Mouse (Mus musculus): ENCODE measurements around the gene Atf6.

The Atf6 gene

DNA sequence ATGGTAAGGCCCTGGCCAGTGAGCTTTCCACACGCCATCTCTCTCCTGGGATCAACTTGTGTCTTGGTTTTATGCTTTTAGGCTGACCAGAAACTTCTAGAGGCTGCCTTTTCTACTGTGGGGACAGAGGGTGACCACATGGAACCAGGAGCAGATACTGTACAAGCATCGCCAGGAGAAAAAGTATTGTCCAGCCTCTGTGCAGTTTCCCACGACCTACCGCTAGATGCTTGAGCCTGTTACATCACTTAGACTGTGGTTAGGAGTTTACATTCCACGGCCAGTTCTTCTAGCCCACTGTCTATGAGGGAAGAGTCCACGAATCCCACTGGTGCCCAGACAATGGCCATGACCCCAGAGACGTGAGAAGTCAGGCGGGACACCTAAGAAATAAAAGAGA, 166.0 kb downstream of the Atf6 start:
- no peak for TF ChIP-seq GATA4 (IDR thresholded peaks at IDR 0.05; ENCODE audit: insufficient replicate concordance, low read length)

DNA sequence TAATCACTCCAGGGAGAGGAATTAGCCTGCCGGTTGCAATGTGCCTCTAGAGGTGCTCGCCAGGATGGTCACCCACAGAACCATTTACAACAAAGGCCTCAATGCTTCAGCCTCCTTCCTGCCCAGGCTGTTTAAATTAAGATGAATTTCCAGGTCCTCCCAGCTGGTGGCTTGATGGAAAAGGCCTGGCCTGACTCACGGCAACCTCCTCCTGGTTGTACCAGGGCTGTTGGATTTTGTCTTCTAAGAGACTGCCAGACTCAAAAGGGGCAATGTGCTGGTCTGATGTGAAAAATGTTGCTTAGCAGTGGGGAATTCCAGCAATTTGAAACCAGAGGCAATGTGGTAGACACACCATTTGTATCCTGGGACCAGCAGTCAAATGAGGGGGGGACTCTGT, 166.4 kb downstream of the Atf6 start:
- no peak for TF ChIP-seq GATA4 (IDR thresholded peaks at IDR 0.05; ENCODE audit: insufficient replicate concordance, low read length)

DNA sequence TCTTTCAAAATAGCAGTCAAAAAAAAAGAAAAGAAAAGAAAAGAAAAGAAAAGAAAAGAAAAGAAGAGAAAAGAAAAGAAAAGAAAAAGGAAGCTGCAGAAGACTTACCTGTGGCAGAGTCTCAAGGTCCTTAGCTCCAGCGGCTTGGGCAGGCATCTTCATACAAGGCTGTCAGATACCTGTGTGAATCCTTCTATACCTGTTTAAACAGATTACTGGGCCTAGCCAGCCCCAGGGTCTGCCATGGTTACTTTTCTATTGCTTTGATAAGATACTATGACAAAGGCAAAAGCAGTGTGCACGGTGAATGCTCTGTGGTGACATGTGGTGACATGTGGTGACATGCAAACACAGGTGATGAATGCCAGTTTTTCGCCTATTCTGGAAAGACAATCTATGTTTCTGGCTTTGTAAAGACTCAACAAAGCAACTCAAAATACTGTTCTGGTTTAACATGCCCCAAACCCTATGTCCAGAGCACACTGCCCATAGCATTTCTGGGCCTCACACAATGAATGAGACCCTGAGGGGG, 167.0 kb downstream of the Atf6 start:
- no peak for TF ChIP-seq GATA4 (IDR thresholded peaks at IDR 0.05; ENCODE audit: insufficient replicate concordance, low read length)

DNA sequence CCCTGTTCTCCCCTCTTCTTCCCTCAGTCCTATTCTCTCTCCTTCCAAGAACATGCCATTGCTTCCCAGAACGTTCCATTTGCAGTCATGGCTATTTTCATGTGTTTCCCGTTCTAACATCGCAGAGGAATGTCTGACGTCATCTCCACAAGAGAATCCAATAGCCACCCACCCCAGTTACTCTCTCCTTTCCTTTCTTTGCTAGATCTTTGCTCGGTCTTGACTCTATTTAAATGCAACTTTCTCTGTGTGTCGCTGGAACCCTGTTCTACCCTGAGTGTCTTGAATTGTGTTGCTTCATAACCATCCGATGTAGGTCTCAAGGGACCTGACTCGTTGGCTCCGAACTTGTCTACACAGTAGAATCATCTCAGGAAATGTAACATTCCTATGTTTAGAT, 168.0 kb downstream of the Atf6 start:
- TF ChIP-seq GATA4 (IDR thresholded peaks at IDR 0.05; ENCODE audit: insufficient replicate concordance, low read length), result no peak

DNA sequence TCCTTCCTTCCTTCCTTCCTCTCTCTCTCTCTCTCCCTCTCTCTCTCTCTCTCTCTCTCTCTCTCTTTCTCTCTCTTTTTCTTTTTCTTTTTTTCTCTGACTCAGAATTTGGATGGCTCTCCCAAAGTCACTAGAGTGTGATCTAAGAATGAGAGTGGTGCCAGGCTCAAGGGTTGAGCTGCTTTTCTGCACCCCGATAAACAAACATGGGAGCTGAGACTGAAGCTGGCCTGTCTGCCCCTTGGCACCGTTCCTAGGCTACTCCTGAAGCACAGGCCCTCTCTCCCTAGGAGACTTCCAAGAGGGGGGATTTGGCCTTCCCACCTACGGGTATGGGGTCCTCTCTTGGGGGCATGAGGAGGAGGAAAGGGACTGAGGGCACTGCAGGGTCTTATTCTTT, 168.8 kb downstream of the Atf6 start:
- TF ChIP-seq GATA4 (IDR thresholded peaks at IDR 0.05; ENCODE audit: insufficient replicate concordance, low read length), result no peak

DNA sequence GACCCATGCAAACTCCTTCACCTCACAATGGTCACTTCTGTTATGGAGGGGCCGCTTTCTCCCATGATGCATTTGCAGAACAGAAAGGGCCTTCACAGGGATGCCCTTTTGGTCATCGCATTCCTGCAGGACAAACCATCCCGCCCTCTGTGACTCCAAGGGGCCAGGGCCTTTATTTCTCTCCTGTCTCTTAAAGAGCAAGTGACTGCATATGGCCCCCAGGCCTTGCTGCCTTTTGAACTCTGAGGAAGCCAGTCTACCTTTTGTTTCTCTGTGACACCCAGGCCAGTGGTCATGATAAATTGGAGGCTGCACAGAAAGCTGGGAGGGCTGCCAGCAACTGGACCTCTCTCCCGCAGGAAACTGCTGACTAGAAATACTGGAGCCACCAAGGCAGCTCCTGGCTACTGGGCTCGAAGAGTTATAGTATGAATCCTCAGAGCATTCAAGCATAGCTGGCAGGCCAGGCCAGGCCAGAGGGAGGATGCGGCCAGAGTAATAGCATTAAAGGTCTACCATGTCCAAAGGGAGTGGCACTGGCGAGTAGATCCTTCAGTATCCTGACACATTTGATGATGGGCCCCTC, 169.7 kb downstream of the Atf6 start:
- no peak for TF ChIP-seq GATA4 (IDR thresholded peaks at IDR 0.05; ENCODE audit: insufficient replicate concordance, low read length)

DNA sequence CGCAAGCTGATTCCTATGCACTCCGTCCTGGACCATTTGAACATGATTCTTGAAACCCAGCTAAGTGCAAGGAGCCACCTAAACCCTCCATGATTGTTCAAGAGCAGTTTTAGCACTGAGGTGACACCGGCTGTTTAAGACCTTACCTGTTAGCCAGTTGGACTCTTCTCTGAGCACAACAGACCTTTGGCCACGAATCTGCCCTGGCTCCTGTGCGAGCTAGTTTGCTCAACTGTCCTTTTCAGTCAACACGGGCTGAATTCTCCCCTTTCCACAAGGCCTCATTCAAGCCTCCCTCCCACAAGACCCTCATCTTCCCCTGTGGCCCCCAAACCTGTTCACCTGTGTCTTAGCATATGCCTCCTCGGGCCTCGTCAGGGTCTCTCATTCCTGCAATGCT, 170.6 kb downstream of the Atf6 start:
- TF ChIP-seq GATA4 (IDR thresholded peaks at IDR 0.05; ENCODE audit: insufficient replicate concordance, low read length), result no peak

DNA sequence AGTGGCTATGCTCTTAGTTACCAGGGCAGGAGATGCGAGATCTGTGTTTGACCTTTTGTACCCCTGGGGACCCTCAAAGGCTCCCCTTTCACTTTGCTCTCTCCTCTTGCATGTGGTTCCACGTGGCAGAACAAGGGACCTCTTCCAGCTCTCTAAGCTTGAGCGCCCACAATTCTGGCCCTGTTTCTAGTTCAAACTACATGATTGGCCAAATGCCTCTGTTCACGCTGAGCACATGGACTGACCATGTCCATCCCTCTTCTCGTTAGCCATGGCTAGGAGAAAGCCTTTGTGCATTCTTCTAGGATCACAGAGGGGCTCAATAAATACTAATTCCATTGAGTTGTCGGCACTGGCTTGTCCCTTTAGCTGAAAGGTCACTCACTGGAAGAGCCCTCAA, 172.2 kb downstream of the Atf6 start:
- TF ChIP-seq GATA4 (IDR thresholded peaks at IDR 0.05; ENCODE audit: insufficient replicate concordance, low read length), result no peak

DNA sequence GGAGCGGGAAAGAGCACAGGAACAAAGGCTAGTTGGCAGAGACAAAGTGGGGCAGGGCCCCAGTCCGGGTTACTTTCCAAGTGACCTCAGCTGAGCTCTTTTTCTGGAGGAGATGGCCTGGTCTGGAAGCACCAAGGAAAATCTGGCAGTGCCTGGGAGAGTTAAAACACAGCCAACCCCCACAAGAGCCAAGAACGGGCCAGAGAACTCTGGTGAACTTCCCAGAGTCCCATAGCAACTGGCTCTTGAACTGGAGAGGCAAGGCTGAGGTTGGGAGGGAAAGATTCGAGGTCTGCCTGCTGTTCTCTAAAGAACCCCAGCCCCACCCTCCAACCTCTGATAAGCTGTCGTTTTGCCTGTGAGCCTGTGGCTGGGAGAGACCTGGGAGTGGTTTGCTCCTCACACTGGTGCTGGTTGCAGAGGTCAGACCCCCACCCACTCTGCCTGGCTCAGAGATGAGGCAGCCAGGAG, 172.7 kb downstream of the Atf6 start:
- TF ChIP-seq GATA4 (IDR thresholded peaks at IDR 0.05; ENCODE audit: insufficient replicate concordance, low read length), result no peak

DNA sequence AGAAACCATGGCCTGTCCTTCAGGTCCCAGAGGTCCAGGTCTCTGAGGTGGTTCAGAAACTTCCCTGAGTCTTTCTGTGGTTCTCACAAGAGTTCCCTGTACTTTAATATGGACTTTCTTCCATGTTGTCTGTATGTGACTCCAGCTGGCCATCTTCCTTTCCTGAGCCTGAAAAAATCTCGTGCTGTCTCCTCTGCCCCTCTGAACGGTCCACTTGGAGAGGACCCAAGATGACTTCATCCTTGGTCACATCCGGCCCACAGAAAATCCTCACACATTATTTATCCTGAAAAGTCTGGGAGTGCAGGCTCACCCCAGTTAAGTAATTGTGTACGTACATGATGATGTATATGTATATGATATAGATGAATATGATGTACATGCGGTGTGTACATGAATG, 176.3 kb downstream of the Atf6 start:
- TF ChIP-seq GATA4 (IDR thresholded peaks at IDR 0.05; ENCODE audit: insufficient replicate concordance, low read length), result no peak

DNA sequence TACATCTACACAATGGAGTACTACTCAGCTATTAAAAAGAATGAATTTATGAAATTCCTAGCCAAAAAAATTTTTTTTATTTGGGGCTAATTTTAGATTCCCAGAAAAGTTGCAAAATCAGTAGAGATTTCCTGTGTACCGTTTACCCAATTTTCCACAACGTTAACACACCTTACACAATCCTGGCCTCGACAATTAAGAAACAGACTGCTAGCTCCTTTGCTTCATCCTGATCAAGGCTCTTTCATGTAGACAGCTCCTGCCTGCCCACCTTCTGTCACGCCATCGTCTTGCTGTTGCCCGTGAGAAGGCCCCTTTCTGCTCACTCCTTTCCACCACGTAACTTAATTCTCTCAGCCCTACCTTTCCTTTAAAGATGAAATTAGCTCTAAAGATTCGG, 177.8 kb downstream of the Atf6 start:
- TF ChIP-seq GATA4 (IDR thresholded peaks at IDR 0.05; ENCODE audit: insufficient replicate concordance, low read length), result no peak

DNA sequence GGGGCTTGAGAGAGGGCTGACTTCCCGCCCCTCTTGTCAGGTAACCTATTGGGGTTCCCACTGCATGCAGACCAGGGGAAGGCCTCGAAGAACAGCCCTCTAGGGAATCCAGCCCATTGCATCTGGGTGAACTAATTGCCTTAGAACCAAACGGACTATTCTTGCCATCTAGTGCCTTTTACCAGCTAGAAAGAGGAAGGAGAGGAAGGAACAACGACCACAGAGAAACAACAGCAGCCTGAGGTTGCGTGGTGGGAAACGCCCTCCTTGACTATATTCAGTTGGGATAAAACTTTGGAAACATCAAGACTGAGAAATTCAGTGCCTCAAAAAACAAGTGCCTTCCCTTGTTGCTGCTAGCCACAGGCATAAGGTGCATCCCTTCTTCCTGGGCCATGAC, 183.7 kb downstream of the Atf6 start:
- TF ChIP-seq GATA4 (IDR thresholded peaks at IDR 0.05; ENCODE audit: insufficient replicate concordance, low read length), result no peak

DNA sequence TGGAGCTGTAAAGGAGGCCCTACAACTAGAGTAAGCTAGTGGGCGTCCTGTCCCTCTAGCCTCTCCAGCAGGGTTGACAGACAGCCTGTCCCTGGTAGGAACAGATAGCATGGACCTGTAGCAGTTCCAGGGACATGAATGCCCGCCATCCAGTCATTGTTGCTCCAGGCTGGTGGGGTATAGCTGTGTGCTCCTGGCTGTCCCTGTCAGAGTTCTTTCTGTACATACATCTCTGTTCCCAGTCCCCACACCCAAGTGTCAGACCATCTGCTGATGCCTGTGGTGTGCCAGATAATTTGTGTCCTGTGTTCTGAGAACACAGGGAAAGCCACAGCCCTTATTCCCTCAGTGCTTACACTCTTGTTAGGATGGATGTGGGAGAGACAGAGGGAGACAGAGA, 187.9 kb downstream of the Atf6 start:
- no peak for TF ChIP-seq GATA4 (IDR thresholded peaks at IDR 0.05; ENCODE audit: insufficient replicate concordance, low read length)

DNA sequence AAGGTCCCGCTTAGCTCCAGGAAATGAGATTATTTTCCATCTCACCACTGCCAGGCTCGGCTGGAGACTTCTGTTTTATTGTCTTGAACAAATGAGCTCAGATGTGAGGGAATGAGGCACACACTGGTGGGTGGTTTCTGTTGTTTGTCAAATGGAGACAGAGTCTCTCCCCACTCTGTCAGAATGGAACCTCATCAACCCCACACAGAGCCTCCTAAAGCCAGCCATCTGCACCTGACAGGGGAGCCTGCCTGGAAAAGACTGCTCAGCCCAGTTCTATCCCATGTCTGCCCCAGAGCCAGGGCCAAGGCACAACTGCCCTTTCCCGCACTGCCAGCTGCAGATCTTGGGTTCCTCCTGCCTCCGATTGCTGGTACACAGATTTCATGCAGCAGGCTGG, 188.7 kb downstream of the Atf6 start:
- TF ChIP-seq GATA4 (IDR thresholded peaks at IDR 0.05; ENCODE audit: insufficient replicate concordance, low read length), result no peak

DNA sequence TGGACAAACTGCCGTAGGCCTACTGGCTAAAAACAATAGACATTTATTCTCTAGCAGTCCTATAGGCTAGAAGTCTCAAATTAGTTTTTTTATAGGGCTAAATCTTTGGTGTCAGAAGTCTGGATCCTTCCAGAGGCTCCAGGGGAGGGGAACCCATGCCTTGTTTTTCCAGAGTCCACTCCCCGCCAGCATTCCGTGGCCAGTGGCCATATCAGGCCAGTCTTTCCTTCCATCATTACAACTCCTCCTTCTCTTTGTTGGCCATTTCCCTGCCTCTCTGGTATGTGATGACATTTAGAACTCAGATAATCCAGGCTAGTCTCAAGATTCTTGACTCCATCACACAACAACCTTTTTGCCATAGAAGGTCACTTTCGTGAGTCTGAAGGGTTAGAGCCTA, 189.9 kb downstream of the Atf6 start:
- TF ChIP-seq GATA4 (IDR thresholded peaks at IDR 0.05; ENCODE audit: insufficient replicate concordance, low read length), result no peak

DNA sequence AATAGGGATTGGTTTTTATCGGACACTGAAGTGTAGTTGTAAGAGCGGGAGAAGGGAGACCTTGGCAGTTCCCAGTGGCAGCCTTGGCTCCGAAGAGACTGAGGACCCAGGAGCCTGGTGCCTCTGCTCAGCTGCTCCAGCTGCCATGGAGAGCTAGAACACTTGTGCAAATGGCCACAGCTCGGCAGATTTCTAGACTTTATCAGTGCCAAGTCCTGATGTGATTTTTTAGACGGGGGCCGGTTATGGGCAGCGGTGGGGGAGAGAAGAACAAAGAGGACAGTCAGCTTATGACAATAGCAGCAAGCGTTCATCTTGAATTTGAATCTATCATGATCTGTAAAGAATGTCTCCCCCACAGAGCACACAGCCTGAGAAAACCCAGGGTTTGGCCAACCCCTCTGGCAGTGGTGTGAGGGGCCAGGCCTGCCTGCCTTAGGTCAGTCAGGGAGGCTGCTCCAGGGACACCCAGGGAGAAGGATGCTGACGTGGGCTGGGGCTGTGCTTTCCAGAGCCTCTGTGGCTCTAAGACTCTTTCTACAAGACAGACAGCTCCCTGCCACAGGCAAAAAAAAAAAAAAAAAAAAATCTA, 193.3 kb downstream of the Atf6 start:
- no peak for TF ChIP-seq GATA4 (IDR thresholded peaks at IDR 0.05; ENCODE audit: insufficient replicate concordance, low read length)

DNA sequence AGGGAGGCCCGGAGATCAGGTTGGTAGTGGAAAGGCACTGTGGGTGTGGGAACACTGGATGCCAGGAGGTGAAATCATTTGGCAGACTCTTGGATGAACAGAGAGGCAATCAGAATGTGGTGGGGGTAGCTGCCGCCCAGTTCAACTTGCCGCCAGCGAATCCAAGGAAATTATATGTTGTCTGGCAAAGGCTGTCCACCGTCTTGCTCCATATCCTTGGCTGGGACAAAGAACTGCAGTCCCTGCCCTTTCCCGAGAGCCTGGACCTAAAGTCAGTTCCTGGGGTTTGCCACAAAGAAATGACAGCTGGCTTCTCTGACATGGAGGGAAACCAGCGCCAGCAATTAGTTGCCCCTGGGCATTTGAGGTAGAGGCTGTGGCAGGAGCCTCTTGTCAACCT, 202.4 kb downstream of the Atf6 start:
- TF ChIP-seq GATA4 (IDR thresholded peaks at IDR 0.05; ENCODE audit: insufficient replicate concordance, low read length), result no peak

Data from liver, adult (tissue).